Mouse (Mus musculus) lung, postnatal 0 days (tissue): Measurements from ENCODE around the gene Ypel3.

ENCODE experiments used
- CTCF ChIP-seq: IDR thresholded peaks from 2 replicates; pipeline ENCODE4 v1.5.1; 2016; ENCODE audit warnings: antibody characterized with exemption, mild to moderate bottlenecking
- EP300 ChIP-seq: IDR thresholded peaks from 2 replicates; pipeline ENCODE4 v1.6.1; 2016; ENCODE audit warnings: antibody characterized with exemption, mild to moderate bottlenecking, control low read depth

GRCm38 (mm10) chr7:126765540-126765939, 11.2 kb upstream of the Ypel3 start:
- no peak for TF ChIP-seq CTCF
- TF ChIP-seq EP300: no peak
